Mouse (Mus musculus) intestine, postnatal 0 days (tissue): Measurements from ENCODE around the gene Akap12. TPM values are rescaled to one million over a fixed set of nuclear protein-coding genes. Genes with fewer than 3 reads are reported as not detected.

Experiments used
- ATAC-seq: fragments of 200-750 bp; cut with Nextera tagmentation; 2 replicates; pipeline ENCODE4 v1.8.0; 2017; ENCODE audit warnings: mild to moderate bottlenecking, moderate TSS enrichment, moderate library complexity
- H3K27ac ChIP-seq: fragments of 300-500 bp; sonication (generic); 2 replicates; pipeline ENCODE4 v1.5.1; 2014; ENCODE audit warnings: mild to moderate bottlenecking, low read depth, low read length, moderate library complexity
- H3K27me3 ChIP-seq: fragments of 300-500 bp; sonication (generic); replicated peaks from 2 replicates; pipeline ENCODE4 v1.6.1; 2014; ENCODE audit warnings: low read length, mixed read lengths; ENCODE audit not compliant: control insufficient read depth, insufficient read depth
- H3K36me3 ChIP-seq: fragments of 300-500 bp; sonication (generic); 2 replicates; pipeline ENCODE4 v1.6.1; 2014; ENCODE audit warnings: mild to moderate bottlenecking, moderate library complexity; ENCODE audit not compliant: control insufficient read depth, insufficient read depth
- H3K4me1 ChIP-seq: fragments of 300-500 bp; sonication (generic); replicated peaks from 2 replicates; pipeline ENCODE4 v1.6.1; 2014; ENCODE audit warnings: antibody characterized with exemption, low read length, mixed read lengths; ENCODE audit not compliant: control insufficient read depth, insufficient read depth
- H3K4me2 ChIP-seq: fragments of 300-500 bp; sonication (generic); replicated peaks from 2 replicates; pipeline ENCODE4 v1.6.1; 2014; ENCODE audit warnings: low read depth, mild to moderate bottlenecking, moderate library complexity
- H3K4me3 ChIP-seq: fragments of 300-500 bp; sonication (generic); 2 replicates; pipeline ENCODE4 v1.5.1; 2014; ENCODE audit warnings: low read depth, low read length
- H3K9ac ChIP-seq: fragments of 300-500 bp; sonication (generic); 2 replicates; pipeline ENCODE4 v1.6.1; 2014; ENCODE audit warnings: mild to moderate bottlenecking, low read depth, low read length
- H3K9me3 ChIP-seq: fragments of 300-500 bp; sonication (generic); 2 replicates; pipeline ENCODE4 v1.6.1; 2016; ENCODE audit warnings: mixed run types; ENCODE audit not compliant: control insufficient read depth
- CTCF ChIP-seq: sonication (generic); IDR thresholded peaks from 2 replicates; pipeline ENCODE4 v1.5.1; 2016; ENCODE audit warnings: low read depth, mild to moderate bottlenecking, control low read depth, antibody characterized with exemption, moderate library complexity
- WGBS: fragments of 180-500 bp; shearing (Covaris S2); extraction: QIAGEN DNeasy Blood & Tissue Kit; methylation state at CpG from one replicate; pipeline ENCODE4 v1.1.7; 2014; 5-methylcytosine and 5-hydroxymethylcytosine counted together
- polyA plus RNA-seq: library from polyadenylated mRNA; unstranded; fragments of >200 nt; fragmentation: Nextera tagmentation; extraction: Ambion mirVana; gene quantifications from 2 replicates; pipeline ENCODE4 v1.2.1, GENCODE M21; 2015

The Akap12 gene
- polyA plus RNA-seq, 1 experiment from 2014 or later: 15.4 TPM

DNA sequence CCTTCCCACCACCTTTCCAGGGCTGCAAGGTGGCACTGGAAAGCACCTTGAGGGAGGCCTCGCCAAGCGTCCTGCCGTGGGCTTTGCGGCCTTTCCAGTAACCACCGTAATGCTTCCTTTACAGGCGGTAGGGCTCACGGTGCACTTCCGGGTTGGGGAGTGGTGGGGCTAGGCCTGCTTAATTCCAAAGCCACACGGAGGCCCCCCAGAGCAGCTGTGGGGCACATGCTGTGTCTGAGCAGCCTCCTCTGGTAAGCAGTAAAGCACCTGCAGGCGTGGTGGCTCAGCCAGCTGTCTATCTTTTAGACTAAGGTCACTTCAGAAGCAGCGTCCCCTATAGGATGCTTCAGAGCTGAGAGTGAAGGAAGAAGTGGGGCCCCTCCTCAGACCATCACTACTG is 103.9 kb downstream of the Akap12 start:
- H3K27ac ChIP-seq: no peak overlapping the region
- no peak for TF ChIP-seq CTCF
- no peaks in the 10 kb centered on the region for H3K27me3 ChIP-seq
- H3K4me1 ChIP-seq: no peaks in the 10 kb centered on the region
- no peak for ATAC-seq
- H3K36me3 ChIP-seq: peaks cover 33% of the 10 kb centered on the region
- WGBS: 88% methylated on average over 11 of the region's 11 CpGs
- no peak overlapping the region for H3K9ac ChIP-seq
- H3K4me2 ChIP-seq: no peak overlapping the region
- H3K9me3 ChIP-seq: no peaks in the 10 kb centered on the region
- H3K4me3 ChIP-seq: no peak overlapping the region

DNA sequence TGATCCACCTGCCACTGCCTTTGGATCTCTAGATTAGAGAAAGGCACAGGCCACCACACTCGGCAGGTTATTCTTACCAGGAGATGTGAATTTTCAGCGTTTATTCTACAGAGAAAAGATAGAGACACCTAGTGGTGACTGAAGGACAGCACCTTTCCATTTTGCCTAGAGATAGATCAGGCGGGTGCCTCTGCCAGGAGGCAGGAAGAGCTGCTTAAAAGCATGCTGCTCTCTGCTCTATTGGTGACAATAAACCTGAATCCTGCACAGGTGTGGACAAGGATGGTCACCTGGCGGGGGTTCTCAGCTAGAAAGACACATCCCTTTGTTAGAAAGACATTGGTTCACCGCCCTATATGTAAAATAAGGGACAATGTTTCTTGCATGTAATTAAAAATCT is 105.8 kb downstream of the Akap12 start:
- Histone ChIP-seq H3K4me3 (no peak overlapping the region), H3K27ac (no peak overlapping the region), H3K4me1 (no peaks in the 10 kb centered on the region), H3K27me3 (no peaks in the 10 kb centered on the region), H3K9ac (no peak overlapping the region), H3K36me3 (peaks cover 33% of the 10 kb centered on the region), H3K4me2 (no peak overlapping the region), H3K9me3 (no peaks in the 10 kb centered on the region)
- ATAC-seq: no peak
- TF ChIP-seq CTCF: peak; percentile 76
- WGBS: 50% methylated on average over 5 of the region's 5 CpGs

DNA sequence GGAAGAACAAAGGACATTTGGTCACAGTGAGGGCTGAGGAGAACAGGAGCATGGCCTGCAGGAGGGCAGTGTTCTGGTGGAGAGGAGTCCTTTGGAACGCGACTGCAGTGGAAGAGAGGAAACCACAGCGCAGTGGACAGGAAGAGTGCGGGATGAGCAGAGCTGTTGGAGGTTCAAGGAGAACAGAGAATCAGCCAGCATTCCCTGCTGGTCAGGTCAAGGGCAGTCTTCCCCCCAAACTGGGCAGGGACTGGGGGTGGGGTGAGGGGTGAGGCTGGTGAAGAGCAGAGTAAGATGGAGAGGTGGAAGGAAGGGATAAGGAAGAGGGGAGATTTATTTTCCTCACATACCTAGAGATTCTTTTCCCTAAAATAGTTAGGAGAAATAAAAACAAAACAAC is 107.4 kb downstream of the Akap12 start:
- no peak for TF ChIP-seq CTCF
- WGBS: 85% methylated on average over 4 of the region's 4 CpGs
- Histone ChIP-seq H3K36me3 (peaks cover 29% of the 10 kb centered on the region), H3K9me3 (no peaks in the 10 kb centered on the region), H3K9ac (no peak overlapping the region), H3K4me3 (no peak overlapping the region), H3K4me2 (no peak overlapping the region), H3K27ac (no peak overlapping the region), H3K27me3 (no peaks in the 10 kb centered on the region), H3K4me1 (no peaks in the 10 kb centered on the region)
- ATAC-seq: no peak

DNA sequence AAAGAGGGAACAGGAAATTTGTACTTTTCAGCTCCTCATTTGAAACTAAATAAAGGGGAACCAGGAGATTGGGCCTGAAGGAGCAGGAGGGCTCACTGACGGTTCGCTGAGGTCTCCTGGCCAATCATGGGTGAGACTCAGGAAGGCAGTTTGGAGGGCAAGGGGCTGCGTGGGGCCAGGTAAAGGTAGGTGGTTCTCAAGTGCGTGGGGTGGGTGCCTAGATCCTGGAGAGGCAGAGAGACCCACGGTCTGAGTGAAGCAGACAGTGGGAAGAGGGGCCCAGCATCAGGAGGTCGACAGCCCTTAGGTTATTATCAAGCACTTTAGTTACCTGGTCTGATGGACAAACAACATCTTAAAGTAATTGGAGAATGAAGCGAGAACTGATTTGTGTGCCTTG is 108.1 kb downstream of the Akap12 start:
- no peak for ATAC-seq
- H3K9ac ChIP-seq: no peak overlapping the region
- no peak overlapping the region for H3K27ac ChIP-seq
- WGBS: 93% methylated on average over 7 of the region's 7 CpGs
- no peak for TF ChIP-seq CTCF
- no peak overlapping the region for H3K4me3 ChIP-seq
- no peaks in the 10 kb centered on the region for H3K4me1 ChIP-seq
- H3K4me2 ChIP-seq: no peak overlapping the region
- no peaks in the 10 kb centered on the region for H3K27me3 ChIP-seq
- no peaks in the 10 kb centered on the region for H3K9me3 ChIP-seq
- peaks cover 22% of the 10 kb centered on the region for H3K36me3 ChIP-seq

DNA sequence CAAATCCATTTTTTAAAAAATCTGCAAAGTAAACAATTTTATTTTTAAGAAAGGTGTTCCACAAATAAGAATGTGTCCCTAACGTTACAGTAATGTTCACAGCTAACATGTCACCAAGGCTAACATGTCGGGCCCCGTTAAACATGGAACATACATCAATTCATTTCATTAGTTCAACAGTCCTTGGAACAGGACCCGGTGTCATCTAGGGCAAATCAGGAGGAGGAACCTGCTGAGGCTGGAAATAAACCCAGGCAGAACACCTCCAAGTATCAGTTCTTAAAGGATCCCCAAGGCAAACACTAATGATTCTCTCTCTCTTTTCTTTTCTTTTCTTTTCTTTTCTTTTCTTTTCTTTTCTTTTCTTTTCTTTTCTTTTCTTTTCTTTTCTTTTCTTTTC is 108.6 kb downstream of the Akap12 start:
- Histone ChIP-seq H3K27ac (no peak overlapping the region), H3K4me2 (no peak overlapping the region), H3K4me1 (no peaks in the 10 kb centered on the region), H3K4me3 (no peak overlapping the region), H3K9me3 (no peaks in the 10 kb centered on the region), H3K27me3 (no peaks in the 10 kb centered on the region), H3K36me3 (peaks cover 21% of the 10 kb centered on the region), H3K9ac (no peak overlapping the region)
- no peak for ATAC-seq
- WGBS: 88% methylated on average over 4 of the region's 4 CpGs
- no peak for TF ChIP-seq CTCF

DNA sequence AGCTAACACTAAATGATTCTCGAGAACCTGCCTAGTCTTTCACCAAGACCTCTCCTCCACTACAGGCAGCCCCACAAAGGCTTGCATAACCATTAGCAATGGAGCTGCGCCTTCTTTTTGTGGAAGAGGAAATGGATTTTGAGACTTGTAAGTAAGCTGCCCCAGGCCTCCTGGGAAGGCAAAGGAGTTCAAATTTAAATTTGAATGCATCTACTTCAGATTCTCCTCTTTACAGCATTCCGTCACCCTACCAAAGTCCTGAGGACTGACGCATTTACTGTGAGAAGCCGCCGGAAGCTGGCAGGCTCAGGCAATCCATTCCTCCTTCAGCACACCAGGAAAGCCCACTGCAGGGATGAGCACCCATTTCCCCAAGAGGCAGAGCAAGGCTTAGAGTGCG is 109.1 kb downstream of the Akap12 start:
- H3K27ac ChIP-seq: no peak overlapping the region
- no peaks in the 10 kb centered on the region for H3K4me1 ChIP-seq
- no peak overlapping the region for H3K4me3 ChIP-seq
- peaks cover 21% of the 10 kb centered on the region for H3K36me3 ChIP-seq
- no peak overlapping the region for H3K4me2 ChIP-seq
- 0 out of 2 replicates have a peak overlapping the region, but pooled peaks have one; percentile 7 for H3K9ac ChIP-seq
- ATAC-seq: no peak
- TF ChIP-seq CTCF: no peak
- no peaks in the 10 kb centered on the region for H3K9me3 ChIP-seq
- H3K27me3 ChIP-seq: no peaks in the 10 kb centered on the region
- 78% methylated on average over 7 of the region's 7 CpGs for WGBS

DNA sequence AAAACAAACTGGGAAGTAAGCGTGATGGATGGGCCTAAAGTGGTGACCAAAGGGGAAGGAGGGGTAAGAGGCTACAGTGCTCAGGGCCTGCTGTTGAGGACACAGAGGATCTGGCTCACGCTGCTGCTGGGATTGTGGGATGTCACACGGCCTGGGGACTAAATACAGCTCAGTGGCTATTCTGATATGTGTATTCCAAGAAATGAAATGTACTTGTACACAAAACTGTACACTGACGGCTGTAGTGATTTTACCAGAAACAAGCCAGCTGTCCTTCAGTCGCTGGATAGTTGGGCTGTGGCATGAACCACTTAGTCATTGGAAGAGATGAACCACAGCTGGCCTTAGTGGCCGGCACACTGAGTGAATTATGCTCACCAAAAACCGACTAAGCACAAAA is 110.3 kb downstream of the Akap12 start:
- whole genome bisulfite sequencing: 60% methylated on average over 7 of the region's 7 CpGs
- no peak overlapping the region for H3K27ac ChIP-seq
- no peak for ATAC-seq

More for the DNA sequence above, 110.3 kb downstream of the Akap12 start:
- no peak overlapping the region for H3K4me2 ChIP-seq
- no peaks in the 10 kb centered on the region for H3K4me1 ChIP-seq
- H3K27me3 ChIP-seq: no peaks in the 10 kb centered on the region
- no peak for TF ChIP-seq CTCF
- H3K36me3 ChIP-seq: peaks cover 19% of the 10 kb centered on the region
- H3K4me3 ChIP-seq: no peak overlapping the region
- no peaks in the 10 kb centered on the region for H3K9me3 ChIP-seq
- H3K9ac ChIP-seq: no peak overlapping the region
